Mouse (Mus musculus) T-helper 17 cell (primary cell): ENCODE results near the gene Bcas3.

Source experiments
- in situ Hi-C, 2 experiments: fragments of 300-600 bp; cut with MboI, MseI; formaldehyde crosslinking; loops; 1 replicate in 1 of 2; 2 replicates in 1 of 2; pipeline ENCODE4 v1.15.1; 2025; ENCODE audit warnings: high pct_unique_total_duplicates in 2 of 2

Gene Bcas3

DNA sequence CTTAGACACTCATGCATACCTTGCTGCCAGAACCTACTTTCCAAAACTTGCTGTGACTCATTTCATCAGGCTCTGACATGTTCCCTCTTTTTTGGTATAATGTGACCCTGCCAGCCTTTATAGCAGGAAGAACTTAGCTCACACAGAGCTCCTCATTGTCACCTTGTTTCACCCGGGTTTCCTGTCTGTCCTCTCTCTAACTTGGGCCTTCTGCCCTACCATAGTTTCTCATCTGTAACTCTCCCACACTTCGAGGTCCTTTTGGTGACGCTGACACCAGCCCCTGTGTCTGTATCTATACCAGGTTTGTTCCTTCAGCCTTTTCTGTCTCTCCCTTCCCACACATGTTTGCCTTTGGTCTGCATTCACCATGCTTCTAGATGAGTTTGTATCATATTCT lies 295.9 kb downstream of the Bcas3 start:
- in situ Hi-C loops: no loop called here

GRCm38 (mm10) chr11:85649373-85649772 lies 296.4 kb downstream of the Bcas3 start:
- in situ Hi-C loops: no loop called here

DNA sequence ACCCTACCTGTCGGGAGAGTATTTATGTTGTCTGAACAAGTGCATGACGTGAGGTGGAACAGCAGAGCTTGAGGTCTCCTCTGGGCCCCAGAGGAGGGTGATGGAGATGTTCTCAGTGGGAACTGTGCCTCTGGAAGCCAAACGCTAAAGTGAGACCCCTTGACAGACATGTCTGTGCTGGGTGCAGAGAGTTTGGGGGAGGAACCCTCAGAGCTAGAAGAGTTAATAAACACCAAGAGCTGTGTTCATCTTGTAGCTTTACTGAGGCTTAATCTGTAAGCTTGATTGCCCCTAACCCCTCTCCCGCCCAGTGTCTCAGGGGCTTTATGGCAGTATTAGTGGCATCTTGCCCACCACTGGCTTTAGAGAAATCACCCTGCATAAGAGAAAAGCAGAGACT lies 304.5 kb downstream of the Bcas3 start:
- in situ Hi-C loops: no loop called here

- in situ Hi-C loops: loop anchor here in 1 of 2 experiments (10.0 kb wide), 1 partner anchor 1694 kb away; the partner anchor contains the start of gene Ppm1e
These were observed 307.3 kb downstream of the Bcas3 start for GRCm38 (mm10) chr11:85660304-85660703.

GRCm38 (mm10) chr11:85667176-85667575 lies 314.2 kb downstream of the Bcas3 start:
- in situ Hi-C loops: loop anchor here in 1 of 2 experiments (10.0 kb wide), 1 partner anchor 1688 kb away; the partner anchor contains the start of gene Ppm1e

DNA sequence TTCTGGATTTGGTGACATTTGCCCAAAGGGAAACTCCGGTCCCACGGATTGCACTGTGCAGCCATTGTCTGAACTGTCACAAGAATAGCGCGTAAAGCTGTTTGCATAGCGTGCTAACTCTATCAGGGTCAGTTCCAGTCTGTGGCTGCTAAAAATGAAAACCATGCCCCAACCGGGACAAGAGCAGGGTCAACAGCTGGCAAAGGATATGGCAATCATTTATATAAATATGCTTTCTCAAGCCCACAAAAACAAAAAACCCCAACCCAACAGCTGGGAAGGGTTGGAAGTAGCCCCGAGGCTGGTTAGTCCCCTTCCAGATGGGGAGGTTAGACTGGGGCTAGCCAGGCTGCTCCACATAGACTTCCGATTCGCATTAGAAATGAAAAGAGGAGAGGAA lies 314.8 kb downstream of the Bcas3 start:
- in situ Hi-C loops: loop anchor here in 1 of 2 experiments (10.0 kb wide), 1 partner anchor 1687 kb away; the partner anchor contains the start of gene Ppm1e

DNA sequence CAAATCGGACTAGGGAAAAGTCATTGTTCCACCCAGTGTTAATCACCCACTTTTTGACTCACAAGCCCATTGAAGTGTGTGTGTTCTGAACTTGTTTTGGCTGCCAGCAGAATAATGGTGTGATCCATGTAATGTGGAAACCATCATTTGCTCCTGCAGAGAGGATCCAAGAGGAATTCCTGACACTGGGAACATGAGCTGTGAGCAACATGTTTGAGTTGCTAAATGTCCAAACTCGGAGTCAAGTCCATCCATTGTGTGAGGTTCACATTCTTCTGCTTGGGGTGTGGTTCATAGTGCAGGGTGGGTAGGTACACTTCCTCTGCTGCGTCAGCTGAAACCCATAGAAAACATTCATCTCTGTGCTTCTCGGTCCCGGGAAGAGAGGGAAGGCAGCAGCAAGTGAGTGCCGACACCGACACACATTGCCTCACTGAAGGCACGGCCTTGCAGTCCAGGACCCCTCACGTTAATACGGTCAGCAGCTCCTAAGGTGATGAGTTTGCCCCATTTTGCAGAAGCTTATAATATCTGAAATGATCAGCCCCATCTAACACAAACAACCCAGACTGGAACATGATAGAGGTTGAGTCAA lies 320.0 kb downstream of the Bcas3 start:
- in situ Hi-C loops: no loop called here

DNA sequence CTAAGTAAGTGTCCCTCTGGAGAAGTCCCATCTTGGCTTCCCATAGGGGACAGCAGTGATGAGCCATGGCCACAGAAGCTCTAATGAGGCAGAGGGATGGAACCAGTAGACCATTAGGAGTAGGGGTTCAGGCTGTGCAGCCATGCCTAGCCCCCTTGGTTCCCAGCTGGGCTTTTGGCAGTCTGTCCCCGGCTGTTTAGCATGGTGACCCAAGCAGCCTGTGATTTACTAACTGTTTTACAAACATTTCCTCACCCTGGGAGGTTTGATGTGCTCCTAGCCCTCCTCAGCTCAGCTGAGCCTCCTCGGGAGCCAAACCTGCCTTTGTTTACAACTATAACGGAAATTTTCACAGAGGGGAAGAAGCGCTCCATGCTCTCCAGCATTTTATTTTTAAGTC lies 322.3 kb downstream of the Bcas3 start:
- in situ Hi-C loops: no loop called here

GRCm38 (mm10) chr11:85676357-85677004 lies 323.5 kb downstream of the Bcas3 start:
- in situ Hi-C loops: no loop called here

GRCm38 (mm10) chr11:85678666-85679065 lies 325.7 kb downstream of the Bcas3 start:
- in situ Hi-C loops: no loop called here

DNA sequence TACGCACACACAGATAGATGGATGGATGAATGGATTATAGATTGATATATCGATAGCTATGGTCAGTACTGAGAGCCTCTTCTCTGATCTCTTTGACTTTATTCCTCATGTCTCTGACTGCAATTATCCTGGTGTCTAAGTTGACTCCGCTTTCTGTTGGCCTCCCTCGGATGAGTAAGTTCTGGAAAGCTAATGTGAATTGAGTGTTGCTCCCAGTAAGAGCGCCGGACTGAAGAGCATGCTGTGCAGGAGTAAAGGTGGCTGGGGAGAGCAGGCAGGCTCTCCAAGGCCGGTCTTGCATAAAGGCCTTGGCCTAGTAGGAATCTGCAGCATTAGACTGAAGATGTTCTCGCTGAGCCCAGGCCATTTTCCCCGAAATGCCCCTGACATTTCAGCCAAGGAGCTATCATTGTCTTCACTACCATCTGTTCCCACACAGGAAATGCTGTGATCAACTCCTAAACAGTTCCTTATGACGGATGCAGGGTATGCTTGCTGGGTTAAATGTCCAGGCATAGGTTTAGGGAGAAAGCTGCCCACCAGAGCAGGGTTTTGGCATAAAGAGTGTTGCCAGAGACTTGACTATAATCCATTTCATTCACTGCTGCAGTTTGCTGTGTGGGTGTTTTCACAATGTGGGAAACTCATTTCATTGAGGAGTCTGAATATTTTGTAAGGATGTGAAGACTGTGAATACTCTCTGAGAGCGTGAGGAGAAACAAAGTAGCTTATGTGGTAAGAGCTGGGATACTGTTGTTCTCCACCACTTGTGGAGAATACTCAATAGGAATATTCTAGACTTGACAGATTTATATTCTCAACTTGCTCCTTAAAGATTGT lies 328.8 kb downstream of the Bcas3 start:
- in situ Hi-C loops: no loop called here

DNA sequence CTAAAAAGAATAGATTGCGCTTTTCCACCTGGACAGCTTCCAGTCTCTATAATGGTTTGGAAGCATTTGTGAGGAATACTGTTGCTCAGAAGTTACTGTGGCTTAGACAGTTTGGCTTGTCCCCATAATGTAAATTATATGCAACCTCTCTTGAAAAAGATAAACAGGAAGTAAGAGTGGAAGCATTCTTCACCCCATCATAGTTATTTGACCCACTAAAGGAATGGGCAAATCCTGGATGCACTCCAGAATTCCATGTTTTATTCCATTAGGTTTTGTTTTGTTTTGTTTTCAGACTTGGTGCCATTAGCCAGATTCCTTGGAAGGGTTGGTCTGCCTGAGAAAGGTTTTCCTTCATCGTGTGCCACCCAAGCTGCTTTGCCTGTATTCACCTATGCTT lies 332.0 kb downstream of the Bcas3 start:
- in situ Hi-C loops: no loop called here

DNA sequence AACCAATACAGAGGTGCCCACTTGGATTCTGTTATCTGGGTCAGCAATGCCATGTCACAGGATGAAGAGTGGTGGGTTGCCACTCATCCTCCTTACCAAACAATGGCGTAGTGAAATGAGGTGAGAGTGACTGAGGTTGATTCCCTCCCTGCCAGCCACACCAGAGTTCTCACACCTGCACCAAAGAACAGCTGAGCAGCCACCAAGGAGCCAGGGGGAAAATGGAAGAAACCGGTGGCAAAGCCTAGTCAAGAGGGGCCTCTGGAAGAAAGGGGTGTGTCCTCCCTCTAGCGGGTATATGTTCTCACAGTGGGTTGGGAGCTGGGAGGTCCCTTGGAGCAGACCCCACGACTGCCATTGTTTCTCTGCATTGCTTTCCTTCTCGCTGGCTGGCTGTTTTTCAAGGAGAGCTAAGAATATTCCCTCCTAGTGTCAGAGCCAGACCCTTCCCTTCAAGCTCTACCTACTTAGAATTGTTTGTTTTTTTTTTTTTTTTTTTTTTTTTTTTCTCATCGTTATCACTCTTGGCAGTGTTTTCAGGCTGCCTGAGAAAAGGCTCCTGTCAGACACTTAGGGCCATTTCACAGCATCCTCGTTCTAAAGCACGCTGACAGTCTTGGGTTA lies 335.0 kb downstream of the Bcas3 start:
- in situ Hi-C loops: no loop called here

DNA sequence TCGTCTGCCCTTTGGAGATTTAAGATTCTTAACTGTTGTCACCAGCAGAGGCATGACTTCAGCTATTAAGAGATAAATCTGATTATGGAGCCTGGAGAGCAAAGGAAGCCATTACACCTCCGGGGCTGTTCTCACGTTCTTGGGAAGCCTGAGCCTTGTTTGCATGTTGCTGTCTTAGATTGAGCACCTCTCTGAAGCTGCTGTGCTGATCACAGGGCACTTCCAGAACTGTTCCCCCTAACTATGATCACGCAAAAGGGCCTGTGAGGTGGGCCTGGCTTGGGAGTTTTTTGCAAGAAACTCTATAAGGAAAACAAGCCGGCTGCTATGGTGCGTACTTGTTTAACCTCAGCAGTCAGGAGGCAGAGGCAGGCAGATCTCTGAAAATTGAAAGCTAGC lies 335.5 kb downstream of the Bcas3 start:
- in situ Hi-C loops: no loop called here

GRCm38 (mm10) chr11:85689226-85689625 lies 336.3 kb downstream of the Bcas3 start:
- in situ Hi-C loops: no loop called here

GRCm38 (mm10) chr11:85691285-85691684 lies 338.3 kb downstream of the Bcas3 start:
- in situ Hi-C loops: no loop called here

- in situ Hi-C loops: no loop called here
These were observed 342.8 kb downstream of the Bcas3 start for GRCm38 (mm10) chr11:85695614-85696263.

- in situ Hi-C loops: no loop called here
These were observed 343.8 kb downstream of the Bcas3 start for GRCm38 (mm10) chr11:85696491-85697398.

DNA sequence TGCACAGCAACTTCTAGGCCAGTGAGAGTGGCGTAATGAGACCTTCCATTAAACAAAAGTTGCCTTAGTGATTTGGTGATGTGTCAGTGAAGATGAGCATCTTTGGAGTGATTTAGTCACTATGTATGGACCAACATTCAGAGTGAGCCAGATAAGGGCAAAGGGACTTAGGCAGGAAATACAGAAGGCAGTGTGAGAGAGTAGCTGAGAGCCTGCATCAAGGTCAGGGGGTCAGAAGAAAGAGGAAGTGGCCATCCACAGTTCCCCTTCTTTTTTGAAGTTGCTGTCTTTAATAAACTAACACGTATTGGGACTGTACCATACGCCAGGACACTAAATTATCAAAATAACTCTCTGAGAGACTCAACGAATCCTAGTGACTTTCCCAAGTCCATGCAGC lies 344.5 kb downstream of the Bcas3 start:
- in situ Hi-C loops: no loop called here

GRCm38 (mm10) chr11:85698242-85698641 lies 345.3 kb downstream of the Bcas3 start:
- in situ Hi-C loops: no loop called here
